In the genomic region with DNA sequence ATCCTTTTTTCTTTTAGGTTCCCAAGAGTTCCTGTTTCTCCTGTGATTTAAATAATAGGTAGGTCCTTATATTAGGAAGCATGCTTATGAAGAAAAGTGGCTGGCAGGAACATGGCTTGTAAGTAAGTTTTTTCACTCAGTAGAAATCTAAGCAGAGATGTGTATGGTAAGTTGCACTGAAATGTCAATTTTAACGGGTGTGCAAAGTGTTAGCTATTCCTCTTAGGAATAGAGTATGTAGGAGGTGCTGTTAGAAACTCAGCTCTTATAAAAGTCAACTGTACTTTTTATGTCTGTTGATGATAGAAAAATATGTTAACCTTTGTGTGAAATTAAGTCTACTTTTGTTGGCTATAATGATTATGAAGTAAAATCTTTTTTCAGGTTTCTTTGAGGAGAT, we compare ENCODE assay signal across 35 mouse cellular contexts. TPM values are rescaled to one million over a fixed set of nuclear protein-coding genes. Genes with fewer than 3 reads are reported as not detected.
"Had no signal": no experiment of that assay in that cellular context is flagged by ENCODE, and none has a peak within 500 bp of the region (broad histone marks: within the 10 kb centered on the region; RNA-seq: fewer than 3 reads in every experiment).

No protein-coding gene starts in this region.

- H3K4me1 ChIP-seq: heart, embryonic 15.5 days; hindbrain, embryonic 10.5 days; hindbrain, embryonic 12.5 days; hindbrain, embryonic 13.5 days; hindbrain, embryonic 15.5 days; intestine, embryonic 15.5 days; kidney, embryonic 15.5 days had no signal

- H3K9me3 ChIP-seq: heart, embryonic 10.5 days; heart, embryonic 12.5 days; heart, embryonic 13.5 days; heart, embryonic 15.5 days; hindbrain, embryonic 10.5 days; hindbrain, embryonic 12.5 days; hindbrain, embryonic 13.5 days; hindbrain, embryonic 15.5 days; intestine, embryonic 15.5 days; kidney, embryonic 15.5 days had no signal

- DNase-seq: heart, postnatal 10 days; heart, postnatal 14 days; heart, postnatal 36 days; heart, postnatal 4 days; kidney, adult 11 months; kidney, adult 18-20 months; kidney, adult 2 months; kidney, adult 8-10 months; kidney, adult 9 months; kidney, postnatal 14 days; kidney, postnatal 25 days; kidney, postnatal 36 days; kidney, postnatal 4 days; layer of hippocampus, adult 9-11 months; layer of hippocampus, postnatal 36 days had no signal

- H3K27me3 ChIP-seq: heart, embryonic 12.5 days; heart, embryonic 13.5 days; heart, embryonic 15.5 days; hindbrain, embryonic 12.5 days; hindbrain, embryonic 13.5 days; hindbrain, embryonic 15.5 days; intestine, embryonic 15.5 days; kidney, embryonic 15.5 days had no signal

- H3K9ac ChIP-seq: heart, embryonic 12.5 days; heart, embryonic 13.5 days; heart, embryonic 15.5 days; hindbrain, embryonic 12.5 days; hindbrain, embryonic 13.5 days; hindbrain, embryonic 14.5 days; hindbrain, embryonic 15.5 days; intestine, embryonic 15.5 days; kidney, embryonic 15.5 days had no signal

- ATAC-seq: hindbrain, embryonic 16.5 days; hindbrain, postnatal 0 days; inflammation-experienced regulatory T-cells, adult 6 months; intestine, embryonic 15.5 days; intestine, embryonic 16.5 days; intestine, postnatal 0 days had no signal

- H3K4me3 ChIP-seq: heart, embryonic 10.5 days; heart, embryonic 12.5 days; heart, embryonic 13.5 days; heart, embryonic 15.5 days; hindbrain, embryonic 10.5 days; hindbrain, embryonic 12.5 days; hindbrain, embryonic 13.5 days; hindbrain, embryonic 15.5 days; intestine, embryonic 15.5 days; kidney, embryonic 15.5 days; layer of hippocampus, adult 2 months; left cerebral cortex, adult 2 months had no signal

- H3K4me2 ChIP-seq: heart, embryonic 11.5 days; heart, embryonic 12.5 days; heart, embryonic 13.5 days; heart, embryonic 15.5 days; hindbrain, embryonic 12.5 days; hindbrain, embryonic 13.5 days; hindbrain, embryonic 14.5 days; hindbrain, embryonic 15.5 days; intestine, embryonic 15.5 days; kidney, embryonic 15.5 days had no signal

- H3K27ac ChIP-seq: heart, embryonic 10.5 days; heart, embryonic 13.5 days; heart, embryonic 15.5 days; hindbrain, embryonic 10.5 days; hindbrain, embryonic 12.5 days; hindbrain, embryonic 13.5 days; hindbrain, embryonic 14.5 days; hindbrain, embryonic 15.5 days; hindbrain, postnatal 0 days; intestine, embryonic 15.5 days; kidney, embryonic 15.5 days; kidney, postnatal 0 days; layer of hippocampus, adult 2 months had no signal

RNA-seq across cellular contexts. Expression of a gene that starts 55.5 kb away (rescaled TPM):
- polyA plus RNA-seq: heart, embryonic 12.5 days; hindbrain, embryonic 13.5 days; hindbrain, embryonic 14.5 days; hindbrain, embryonic 15.5 days; hindbrain, embryonic 16.5 days had no signal
